Mouse (Mus musculus): ENCODE results near the gene Prdm9.

- TF ChIP-seq POLR2A (IDR thresholded peaks at IDR 0.05; ENCODE audit: insufficient read depth, low read length) (no peak), CTCF (IDR thresholded peaks at IDR 0.05; ENCODE audit: low read depth, low read length) (no peak)
Observed at GRCm38 (mm10) chr17:15599496-15599895, 35.3 kb upstream of the Prdm9 start.

Data from ES-Bruce4 (cell line).